Mouse (Mus musculus): ENCODE results near the gene D630039A03Rik. TPM values are rescaled to one million over a fixed set of nuclear protein-coding genes. Genes with fewer than 3 reads are reported as not detected.

The D630039A03Rik gene
- polyA plus RNA-seq, 1 experiment from 2014 or later, result 3.5 TPM

GRCm38 (mm10) chr4:57916711-57917110 is 614 bp upstream of the D630039A03Rik start:
- Histone ChIP-seq H3K4me1 (replicated peaks; ENCODE audit: control insufficient read depth, insufficient read depth, low read length) (peaks cover 10% of the 10 kb centered on the region), H3K9me3 (ENCODE audit: control insufficient read depth, low read length) (no peaks in the 10 kb centered on the region), H3K27me3 (ENCODE audit: control insufficient read depth, insufficient read depth, low read depth, low read length) (no peaks in the 10 kb centered on the region), H3K27ac (ENCODE audit: low read length) (peak overlapping the region; percentile 82), H3K36me3 (ENCODE audit: control insufficient read depth, insufficient read depth, low read length) (no peaks in the 10 kb centered on the region), H3K4me3 (ENCODE audit: low read length) (no peak overlapping the region), H3K4me2 (ENCODE audit: low read depth, low read length) (peak overlapping the region; percentile 51; the same call in 1 of the 2 replicates), H3K9ac (ENCODE audit: low read length) (no peak overlapping the region)
- no peak for ATAC-seq (ENCODE audit: low read depth)
- 61% methylated on average over 4 of the region's 4 CpGs for WGBS

GRCm38 (mm10) chr4:57915216-57915965 is 706 bp downstream of the D630039A03Rik start:
- peak overlapping the region; percentile 82 for H3K27ac ChIP-seq (ENCODE audit: low read length)

GRCm38 (mm10) chr4:57914193-57915190 is 1.6 kb downstream of the D630039A03Rik start:
- Histone ChIP-seq H3K4me3 (ENCODE audit: low read length) (peak overlapping the region; percentile 37), H3K27ac (ENCODE audit: low read length) (peak overlapping the region; percentile 36; the same call in 1 of the 2 replicates), H3K4me2 (ENCODE audit: low read depth, low read length) (peak overlapping the region; percentile 51), H3K36me3 (ENCODE audit: control insufficient read depth, insufficient read depth, low read length) (no peaks in the 10 kb centered on the region), H3K9ac (ENCODE audit: low read length) (no peak overlapping the region), H3K9me3 (ENCODE audit: control insufficient read depth, low read length) (no peaks in the 10 kb centered on the region), H3K4me1 (replicated peaks; ENCODE audit: control insufficient read depth, insufficient read depth, low read length) (peaks cover 7% of the 10 kb centered on the region), H3K27me3 (ENCODE audit: control insufficient read depth, insufficient read depth, low read depth, low read length) (no peaks in the 10 kb centered on the region)
- peak; percentile 34; the same call in 1 of the 2 replicates for ATAC-seq (ENCODE audit: low read depth)
- WGBS, result 56% methylated on average over 10 of the region's 10 CpGs

More at GRCm38 (mm10) chr4:57915216-57915965, 706 bp downstream of the D630039A03Rik start:
- WGBS, result 22% methylated on average over 17 of the region's 17 CpGs
- Histone ChIP-seq H3K4me2 (ENCODE audit: low read depth, low read length) (peak overlapping the region; percentile 51), H3K36me3 (ENCODE audit: control insufficient read depth, insufficient read depth, low read length) (no peaks in the 10 kb centered on the region), H3K9ac (ENCODE audit: low read length) (peak overlapping the region; percentile 33), H3K4me3 (ENCODE audit: low read length) (peak overlapping the region; percentile 37), H3K4me1 (replicated peaks; ENCODE audit: control insufficient read depth, insufficient read depth, low read length) (peaks cover 10% of the 10 kb centered on the region), H3K9me3 (ENCODE audit: control insufficient read depth, low read length) (no peaks in the 10 kb centered on the region), H3K27me3 (ENCODE audit: control insufficient read depth, insufficient read depth, low read depth, low read length) (no peaks in the 10 kb centered on the region)
- peak; percentile 68 for ATAC-seq (ENCODE audit: low read depth)

- Histone ChIP-seq H3K4me2 (ENCODE audit: low read depth, low read length) (no peak overlapping the region), H3K27ac (ENCODE audit: low read length) (no peak overlapping the region), H3K9ac (ENCODE audit: low read length) (no peak overlapping the region), H3K36me3 (ENCODE audit: control insufficient read depth, insufficient read depth, low read length) (no peaks in the 10 kb centered on the region), H3K4me1 (replicated peaks; ENCODE audit: control insufficient read depth, insufficient read depth, low read length) (peaks cover 7% of the 10 kb centered on the region; the same call in 1 of the 2 replicates), H3K27me3 (ENCODE audit: control insufficient read depth, insufficient read depth, low read depth, low read length) (no peaks in the 10 kb centered on the region), H3K4me3 (ENCODE audit: low read length) (no peak overlapping the region), H3K9me3 (ENCODE audit: control insufficient read depth, low read length) (no peaks in the 10 kb centered on the region)
- no peak for ATAC-seq (ENCODE audit: low read depth)
Measured at GRCm38 (mm10) chr4:57913021-57913420, 3.1 kb downstream of the D630039A03Rik start.

- no peak for ATAC-seq (ENCODE audit: low read depth)
- 63% methylated on average over 6 of the region's 6 CpGs for WGBS
- H3K9ac ChIP-seq (ENCODE audit: low read length), result no peak overlapping the region
- H3K4me2 ChIP-seq (ENCODE audit: low read depth, low read length), result no peak overlapping the region
- H3K4me1 ChIP-seq (replicated peaks; ENCODE audit: control insufficient read depth, insufficient read depth, low read length), result peaks cover 5% of the 10 kb centered on the region; the same call in 1 of the 2 replicates
- H3K9me3 ChIP-seq (ENCODE audit: control insufficient read depth, low read length), result no peaks in the 10 kb centered on the region
- H3K36me3 ChIP-seq (ENCODE audit: control insufficient read depth, insufficient read depth, low read length), result no peaks in the 10 kb centered on the region
- no peak overlapping the region for H3K27ac ChIP-seq (ENCODE audit: low read length)
- H3K27me3 ChIP-seq (ENCODE audit: control insufficient read depth, insufficient read depth, low read depth, low read length), result no peaks in the 10 kb centered on the region
- no peak overlapping the region for H3K4me3 ChIP-seq (ENCODE audit: low read length)
Measured at GRCm38 (mm10) chr4:57908860-57909259, 7.2 kb downstream of the D630039A03Rik start.

- Histone ChIP-seq H3K36me3 (ENCODE audit: control insufficient read depth, insufficient read depth, low read length) (no peaks in the 10 kb centered on the region), H3K4me3 (ENCODE audit: low read length) (no peak overlapping the region), H3K27ac (ENCODE audit: low read length) (no peak overlapping the region), H3K27me3 (ENCODE audit: control insufficient read depth, insufficient read depth, low read depth, low read length) (no peaks in the 10 kb centered on the region), H3K9me3 (ENCODE audit: control insufficient read depth, low read length) (no peaks in the 10 kb centered on the region), H3K9ac (ENCODE audit: low read length) (no peak overlapping the region), H3K4me2 (ENCODE audit: low read depth, low read length) (no peak overlapping the region), H3K4me1 (replicated peaks; ENCODE audit: control insufficient read depth, insufficient read depth, low read length) (peaks cover 5% of the 10 kb centered on the region; the same call in 1 of the 2 replicates)
- WGBS, result 24% methylated on average over 2 of the region's 2 CpGs
- ATAC-seq (ENCODE audit: low read depth), result no peak
Measured at GRCm38 (mm10) chr4:57906708-57907107, 9.4 kb downstream of the D630039A03Rik start.

GRCm38 (mm10) chr4:57904638-57905037 is 11.5 kb downstream of the D630039A03Rik start:
- Histone ChIP-seq H3K4me3 (ENCODE audit: low read length) (no peak overlapping the region), H3K9me3 (ENCODE audit: control insufficient read depth, low read length) (no peaks in the 10 kb centered on the region), H3K4me1 (replicated peaks; ENCODE audit: control insufficient read depth, insufficient read depth, low read length) (peaks cover 5% of the 10 kb centered on the region; the same call in 1 of the 2 replicates), H3K27me3 (ENCODE audit: control insufficient read depth, insufficient read depth, low read depth, low read length) (no peaks in the 10 kb centered on the region), H3K27ac (ENCODE audit: low read length) (no peak overlapping the region), H3K4me2 (ENCODE audit: low read depth, low read length) (peak overlapping the region; percentile 25; the same call in 1 of the 2 replicates), H3K9ac (ENCODE audit: low read length) (no peak overlapping the region), H3K36me3 (ENCODE audit: control insufficient read depth, insufficient read depth, low read length) (no peaks in the 10 kb centered on the region)
- 25% methylated on average over 9 of the region's 9 CpGs for WGBS
- ATAC-seq (ENCODE audit: low read depth), result peak; percentile 37

GRCm38 (mm10) chr4:57904211-57904610 is 11.9 kb downstream of the D630039A03Rik start:
- Histone ChIP-seq H3K36me3 (ENCODE audit: control insufficient read depth, insufficient read depth, low read length) (no peaks in the 10 kb centered on the region), H3K4me1 (replicated peaks; ENCODE audit: control insufficient read depth, insufficient read depth, low read length) (peaks cover 5% of the 10 kb centered on the region; the same call in 1 of the 2 replicates), H3K27ac (ENCODE audit: low read length) (no peak overlapping the region), H3K9ac (ENCODE audit: low read length) (no peak overlapping the region), H3K4me3 (ENCODE audit: low read length) (no peak overlapping the region), H3K9me3 (ENCODE audit: control insufficient read depth, low read length) (no peaks in the 10 kb centered on the region), H3K27me3 (ENCODE audit: control insufficient read depth, insufficient read depth, low read depth, low read length) (no peaks in the 10 kb centered on the region), H3K4me2 (ENCODE audit: low read depth, low read length) (peak overlapping the region; percentile 25; the same call in 1 of the 2 replicates)
- peak; percentile 44; the same call in 1 of the 2 replicates for ATAC-seq (ENCODE audit: low read depth)
- WGBS, result 8% methylated on average over 5 of the region's 5 CpGs

GRCm38 (mm10) chr4:57902619-57903018 is 13.5 kb downstream of the D630039A03Rik start:
- no peak overlapping the region for H3K4me2 ChIP-seq (ENCODE audit: low read depth, low read length)
- H3K9ac ChIP-seq (ENCODE audit: low read length), result no peak overlapping the region
- H3K4me3 ChIP-seq (ENCODE audit: low read length), result no peak overlapping the region
- ATAC-seq (ENCODE audit: low read depth), result no peak
- WGBS, result 68% methylated on average over 5 of the region's 5 CpGs
- no peaks in the 10 kb centered on the region for H3K36me3 ChIP-seq (ENCODE audit: control insufficient read depth, insufficient read depth, low read length)
- H3K9me3 ChIP-seq (ENCODE audit: control insufficient read depth, low read length), result no peaks in the 10 kb centered on the region
- no peak overlapping the region for H3K27ac ChIP-seq (ENCODE audit: low read length)
- peaks cover 5% of the 10 kb centered on the region; the same call in 1 of the 2 replicates for H3K4me1 ChIP-seq (replicated peaks; ENCODE audit: control insufficient read depth, insufficient read depth, low read length)
- no peaks in the 10 kb centered on the region for H3K27me3 ChIP-seq (ENCODE audit: control insufficient read depth, insufficient read depth, low read depth, low read length)

Measured in lung, embryonic 16.5 days (tissue).